Comparison of ENCODE assay signal across 8 mouse cellular contexts in genomic region chr2:120849449-120850423, GRCm38 (mm10). TPM values are rescaled to one million over a fixed set of nuclear protein-coding genes. Genes with fewer than 3 reads are reported as not detected.
DNase-seq lines count a peak whose midpoint lies in the region; ATAC-seq and TF ChIP-seq lines count a peak whose summit lies in the region.

TSS of gene Cdan1 (minus strand) at chr2:120850128.

- H3K79me2 ChIP-seq in liver, adult 2 months (ENCODE audit: control insufficient read depth, insufficient read depth, low read length) = no peaks in the 10 kb centered on the region; the same call in 1 of the 2 replicates
- H3K79me2 ChIP-seq in myocyte (ENCODE audit: control insufficient read depth, insufficient read depth) = peaks cover 8% of the 10 kb centered on the region

- H3K4me1 ChIP-seq in intestine, embryonic 14.5 days (replicated peaks; ENCODE audit: control insufficient read depth, insufficient read depth, low read length) = peaks cover 7% of the 10 kb centered on the region; the same call in 1 of the 2 replicates
- no peaks in the 10 kb centered on the region for H3K4me1 ChIP-seq in liver, adult 2 months (ENCODE audit: control insufficient read depth, insufficient read depth, low read length)

- no peaks in the 10 kb centered on the region for H3K36me3 ChIP-seq in intestine, embryonic 14.5 days (ENCODE audit: control insufficient read depth, insufficient read depth, low read length)
- H3K36me3 ChIP-seq in liver, adult 2 months (ENCODE audit: control insufficient read depth, insufficient read depth, low read length) = no peaks in the 10 kb centered on the region
- no peaks in the 10 kb centered on the region for H3K36me3 ChIP-seq in myocyte (ENCODE audit: control insufficient read depth, insufficient read depth)

- H3K9ac ChIP-seq in intestine, embryonic 14.5 days (ENCODE audit: low read length) = peak within 1 kb of the TSS; percentile 71
- peak within 1 kb of the TSS; percentile 76 for H3K9ac ChIP-seq in liver, adult 2 months (ENCODE audit: low read depth, low read length)

- peak within 1 kb of the TSS; percentile 88 for H3K4me2 ChIP-seq in intestine, embryonic 14.5 days (ENCODE audit: low read length)
- H3K4me2 ChIP-seq in myocyte (ENCODE audit: low read depth) = peak within 1 kb of the TSS; percentile 91

- TF ChIP-seq POLR2A in liver, adult 2 months (IDR thresholded peaks at IDR 0.05; ENCODE audit: extremely low read depth, insufficient read depth, low read length) = peak; percentile 74; the same call in 1 of the 2 replicates
- peak; percentile 83 for TF ChIP-seq POLR2A in myocyte (IDR thresholded peaks at IDR 0.05; ENCODE audit: insufficient read length, low read depth)

- peak; percentile 75 for ATAC-seq in intestine, embryonic 14.5 days (replicated peaks; ENCODE audit: low FRiP score, low TSS enrichment, low read depth)

- no peak within 1 kb of the TSS for H3K27ac ChIP-seq in intestine, embryonic 14.5 days (ENCODE audit: low read depth)
- H3K27ac ChIP-seq in liver, adult 2 months (replicated peaks; ENCODE audit: insufficient read depth, low read depth, low read length) = no peak within 1 kb of the TSS

- no peak for TF ChIP-seq CTCF in liver, adult 2 months (IDR thresholded peaks at IDR 0.05; ENCODE audit: low read depth, low read length)

- H3K4me3 ChIP-seq in intestine, embryonic 14.5 days (ENCODE audit: low read depth, low read length) = peak within 1 kb of the TSS; percentile 88
- H3K4me3 ChIP-seq in liver, adult 2 months (ENCODE audit: insufficient read depth, low read depth, low read length) = peak within 1 kb of the TSS; percentile 90
- peak within 1 kb of the TSS; percentile 55 for H3K4me3 ChIP-seq in myocyte

- H3K9me3 ChIP-seq in intestine, embryonic 14.5 days (ENCODE audit: control insufficient read depth, low read length) = no peaks in the 10 kb centered on the region

- WGBS in intestine, embryonic 14.5 days = 1% methylated on average over 44 of the region's 71 CpGs
- WGBS in liver, adult 2 months = under 1% methylated on average over 70 of the region's 71 CpGs

- peak within 1 kb of the TSS; percentile 21 for H3ac ChIP-seq in myocyte (ENCODE audit: control insufficient read depth, insufficient read length)

- no peaks in the 10 kb centered on the region for H3K27me3 ChIP-seq in intestine, embryonic 14.5 days (replicated peaks; ENCODE audit: control insufficient read depth, insufficient read depth, low read length)
- no peaks in the 10 kb centered on the region for H3K27me3 ChIP-seq in liver, adult 2 months (ENCODE audit: control insufficient read depth, insufficient read depth, low read length)
- no peaks in the 10 kb centered on the region for H3K27me3 ChIP-seq in myocyte (ENCODE audit: control insufficient read depth, insufficient read depth, insufficient read length)

- peak in 1 of 2 experiments; percentile 31 for DNase-seq in layer of hippocampus, adult 18-20 months (ENCODE audit: low spot score in 2 of 2)
- DNase-seq in layer of hippocampus, adult 9-11 months = no peak
- DNase-seq in cerebellum, postnatal 10 days = peak; percentile 76 to 77
- DNase-seq in frontal cortex, postnatal 36 days (ENCODE audit: low spot score in 2 of 2) = peak; percentile 37 to 51
- peak; percentile 83 for DNase-seq in intestine, embryonic 14.5 days (ENCODE audit: low spot score)
- no peak for DNase-seq in liver, adult 2 months (ENCODE audit: extremely low read depth, low read depth, low spot score)
- DNase-seq in testis, postnatal 14 days (ENCODE audit: low spot score) = peak; percentile 76

TF ChIP-seq in myocyte, 11 proteins besides CTCF, POLR2A, EP300 and RAD21:
- TF ChIP-seq MYOG (IDR thresholded peaks at IDR 0.05; ENCODE audit: control insufficient read depth in 1 of 3, insufficient read depth in 1 of 3, insufficient read length in 2 of 3, low read depth in 2 of 3) (no peak), MYOD1 (IDR thresholded peaks at IDR 0.05; ENCODE audit: control insufficient read depth in 1 of 3, insufficient read length in 2 of 3, low read depth in 2 of 3) (no peak), E2F4 (IDR thresholded peaks at IDR 0.05; ENCODE audit: insufficient read depth) (no peak), TCF3 (IDR thresholded peaks at IDR 0.05; ENCODE audit: insufficient read length, low read depth) (no peak), USF1 (IDR thresholded peaks at IDR 0.05; ENCODE audit: low read depth) (no peak), POLR2AphosphoS2 (IDR thresholded peaks at IDR 0.05; ENCODE audit: insufficient read length, low read depth) (peak; percentile 72)

RNA-seq across cellular contexts. Expression of gene Cdan1, which starts in this region (rescaled TPM):
- 10 to 100 TPM; 23.5 to 24.8 TPM for total RNA-seq in layer of hippocampus, adult 18-20 months (2021)
- polyA plus RNA-seq in intestine, embryonic 14.5 days (2014; fragmentation: Nextera tagmentation; extraction: Ambion mirVana) = 7.2 and 8.8 TPM in 2 replicates
- 3.4 and 3.7 TPM in 2 replicates for total RNA-seq in liver, adult 2 months (2014; rRNA removed)
- 7.7 and 8.6 TPM in 2 replicates for polyA plus RNA-seq in liver, adult 2 months (2012; rRNA removed)
- 5.0 TPM for polyA plus RNA-seq in myocyte (2012; fragmentation: generic; extraction: Trizol)

Comparison
In these comparisons a context has a peak if more than half of its experiments do, and no peak if none do; other contexts are left out.
1. DNase-seq: peak in cerebellum, postnatal 10 days (2 of 2), frontal cortex, postnatal 36 days (2 of 2), intestine, embryonic 14.5 days (single experiment) and testis, postnatal 14 days (single experiment); none in layer of hippocampus, adult 9-11 months (single experiment) and liver, adult 2 months (single experiment).
2. Peak in every context shown above with its lines, with median percentiles within 50 percentile points of each other: H3K4me3 ChIP-seq.